Mouse (Mus musculus) hindbrain, embryonic 13.5 days (tissue): Measurements from ENCODE around the gene D16Ertd472e. TPM values are rescaled to one million over a fixed set of nuclear protein-coding genes. Genes with fewer than 3 reads are reported as not detected.
A peak's percentile ranks its signal among the peaks of the same experiment; 100 is the strongest.

Source experiments
- ATAC-seq: fragments of 200-750 bp; cut with Nextera tagmentation; 2 replicates; pipeline ENCODE4 v1.8.0; 2017; ENCODE audit warnings: moderate TSS enrichment; ENCODE audit not compliant: low FRiP score
- H3K27ac ChIP-seq: fragments of 300-500 bp; sonication (generic); 2 replicates; pipeline ENCODE4 v1.5.1; 2015; ENCODE audit warnings: inconsistent platforms, mild to moderate bottlenecking, moderate library complexity
- H3K27me3 ChIP-seq: fragments of 300-500 bp; sonication (generic); 2 replicates; pipeline ENCODE4 v1.6.1; 2015; ENCODE audit warnings: mild to moderate bottlenecking, inconsistent platforms
- H3K36me3 ChIP-seq: fragments of 300-500 bp; sonication (generic); 2 replicates; pipeline ENCODE4 v1.6.1; 2015; ENCODE audit warnings: mild to moderate bottlenecking, inconsistent platforms
- H3K4me1 ChIP-seq: fragments of 300-500 bp; sonication (generic); replicated peaks from 2 replicates; pipeline ENCODE4 v1.6.1; 2015; ENCODE audit warnings: inconsistent platforms
- H3K4me2 ChIP-seq: fragments of 300-500 bp; sonication (generic); 2 replicates; pipeline ENCODE4 v1.6.1; 2015; ENCODE audit warnings: inconsistent platforms, mild to moderate bottlenecking, moderate library complexity
- H3K4me3 ChIP-seq: fragments of 300-500 bp; sonication (generic); 2 replicates; pipeline ENCODE4 v1.5.1; 2015; ENCODE audit warnings: mild to moderate bottlenecking, inconsistent platforms
- H3K9ac ChIP-seq: fragments of 300-500 bp; sonication (generic); 2 replicates; pipeline ENCODE4 v1.6.1; 2015; ENCODE audit warnings: mild to moderate bottlenecking, inconsistent platforms
- H3K9me3 ChIP-seq: fragments of 300-500 bp; sonication (generic); 2 replicates; pipeline ENCODE4 v1.6.1; 2016; ENCODE audit warnings: inconsistent platforms
- WGBS: fragments of 180-500 bp; shearing (Covaris S2); methylation state at CpG from one replicate; pipeline ENCODE4 v1.1.7; 2015; 5-methylcytosine and 5-hydroxymethylcytosine counted together
- polyA plus RNA-seq: library from polyadenylated mRNA; unstranded; fragments of >200 nt; fragmentation: Nextera tagmentation; extraction: Ambion mirVana; gene quantifications from 2 replicates; pipeline ENCODE4 v1.2.1, GENCODE M21; 2015

The D16Ertd472e gene
- polyA plus RNA-seq = 8.0 and 9.6 TPM in 2 replicates

- H3K4me2 ChIP-seq = peak within 1 kb of the TSS; percentile 64
- H3K27me3 ChIP-seq = no peaks in the 10 kb centered on the region
- H3K36me3 ChIP-seq = no peaks in the 10 kb centered on the region
- H3K4me1 ChIP-seq = peaks cover 21% of the 10 kb centered on the region
- peak within 1 kb of the TSS; percentile 73 for H3K4me3 ChIP-seq
- H3K9ac ChIP-seq = peak within 1 kb of the TSS; percentile 78
- peak within 1 kb of the TSS; percentile 85 for H3K27ac ChIP-seq
- ATAC-seq = peak; percentile 97
- under 1% methylated on average over 65 of the region's 70 CpGs for WGBS
- no peaks in the 10 kb centered on the region for H3K9me3 ChIP-seq
These were observed at the start of gene D16Ertd472e for GRCm38 (mm10) chr16:78576478-78577084. TSS of gene D16Ertd472e (minus strand) at chr16:78576708.

GRCm38 (mm10) chr16:78622755-78623154 is 46.2 kb upstream of the D16Ertd472e start:
- ATAC-seq = no peak
- WGBS = 80% methylated on average over 5 of the region's 5 CpGs
- no peak overlapping the region for H3K9ac ChIP-seq

GRCm38 (mm10) chr16:78619386-78619785 is 42.9 kb upstream of the D16Ertd472e start:
- 90% methylated on average over 5 of the region's 5 CpGs for WGBS

More at GRCm38 (mm10) chr16:78622755-78623154, 46.2 kb upstream of the D16Ertd472e start:
- H3K4me2 ChIP-seq = no peak overlapping the region
- H3K36me3 ChIP-seq = no peaks in the 10 kb centered on the region
- no peaks in the 10 kb centered on the region for H3K4me1 ChIP-seq
- H3K27me3 ChIP-seq = no peaks in the 10 kb centered on the region
- H3K9me3 ChIP-seq = no peaks in the 10 kb centered on the region
- H3K4me3 ChIP-seq = no peak overlapping the region
- no peak overlapping the region for H3K27ac ChIP-seq

GRCm38 (mm10) chr16:78617757-78618532 is 41.4 kb upstream of the D16Ertd472e start:
- H3K9me3 ChIP-seq = no peaks in the 10 kb centered on the region
- no peak overlapping the region for H3K27ac ChIP-seq
- H3K27me3 ChIP-seq = no peaks in the 10 kb centered on the region
- no peak overlapping the region for H3K9ac ChIP-seq
- no peak for ATAC-seq
- H3K4me2 ChIP-seq = no peak overlapping the region
- no peaks in the 10 kb centered on the region for H3K36me3 ChIP-seq
- WGBS = 96% methylated on average over 11 of the region's 11 CpGs
- H3K4me3 ChIP-seq = no peak overlapping the region
- no peaks in the 10 kb centered on the region for H3K4me1 ChIP-seq

More at GRCm38 (mm10) chr16:78619386-78619785, 42.9 kb upstream of the D16Ertd472e start:
- no peaks in the 10 kb centered on the region for H3K36me3 ChIP-seq
- no peaks in the 10 kb centered on the region for H3K4me1 ChIP-seq
- no peak for ATAC-seq
- H3K4me2 ChIP-seq = no peak overlapping the region
- no peaks in the 10 kb centered on the region for H3K27me3 ChIP-seq
- H3K9ac ChIP-seq = no peak overlapping the region
- no peak overlapping the region for H3K27ac ChIP-seq
- no peaks in the 10 kb centered on the region for H3K9me3 ChIP-seq
- H3K4me3 ChIP-seq = no peak overlapping the region

- Histone ChIP-seq H3K4me1 (no peaks in the 10 kb centered on the region), H3K36me3 (no peaks in the 10 kb centered on the region), H3K27me3 (no peaks in the 10 kb centered on the region), H3K9me3 (0 out of 2 replicates have a peak, but pooled peaks cover 6% of the 10 kb centered on the region), H3K4me3 (no peak overlapping the region), H3K4me2 (no peak overlapping the region), H3K27ac (no peak overlapping the region), H3K9ac (no peak overlapping the region)
- WGBS = 85% methylated on average over 4 of the region's 4 CpGs
- no peak for ATAC-seq
These were observed 29.7 kb upstream of the D16Ertd472e start for GRCm38 (mm10) chr16:78606202-78606601.

GRCm38 (mm10) chr16:78598919-78599318 is 22.4 kb upstream of the D16Ertd472e start:
- Histone ChIP-seq H3K9me3 (0 out of 2 replicates have a peak, but pooled peaks cover 6% of the 10 kb centered on the region), H3K9ac (no peak overlapping the region), H3K4me1 (no peaks in the 10 kb centered on the region), H3K4me3 (no peak overlapping the region), H3K36me3 (no peaks in the 10 kb centered on the region), H3K27me3 (no peaks in the 10 kb centered on the region), H3K27ac (no peak overlapping the region), H3K4me2 (no peak overlapping the region)
- WGBS = 87% methylated on average over 1 of the region's 1 CpGs
- no peak for ATAC-seq

GRCm38 (mm10) chr16:78596381-78596780 is 19.9 kb upstream of the D16Ertd472e start:
- Histone ChIP-seq H3K27ac (no peak overlapping the region), H3K4me1 (no peaks in the 10 kb centered on the region)
- 75% methylated on average over 2 of the region's 2 CpGs for WGBS

GRCm38 (mm10) chr16:78595821-78596220 is 19.3 kb upstream of the D16Ertd472e start:
- WGBS = 94% methylated on average over 7 of the region's 7 CpGs
- H3K36me3 ChIP-seq = no peaks in the 10 kb centered on the region
- H3K4me2 ChIP-seq = no peak overlapping the region
- no peak overlapping the region for H3K9ac ChIP-seq
- no peak overlapping the region for H3K4me3 ChIP-seq
- no peak overlapping the region for H3K27ac ChIP-seq
- no peaks in the 10 kb centered on the region for H3K27me3 ChIP-seq
- no peak for ATAC-seq
- no peaks in the 10 kb centered on the region for H3K9me3 ChIP-seq
- no peaks in the 10 kb centered on the region for H3K4me1 ChIP-seq

More at GRCm38 (mm10) chr16:78596381-78596780, 19.9 kb upstream of the D16Ertd472e start:
- Histone ChIP-seq H3K4me3 (no peak overlapping the region), H3K27me3 (no peaks in the 10 kb centered on the region), H3K4me2 (no peak overlapping the region), H3K36me3 (no peaks in the 10 kb centered on the region), H3K9me3 (no peaks in the 10 kb centered on the region), H3K9ac (no peak overlapping the region)
- no peak for ATAC-seq

GRCm38 (mm10) chr16:78594154-78594553 is 17.6 kb upstream of the D16Ertd472e start:
- Histone ChIP-seq H3K9ac (no peak overlapping the region), H3K27ac (no peak overlapping the region), H3K27me3 (no peaks in the 10 kb centered on the region), H3K4me1 (no peaks in the 10 kb centered on the region), H3K4me3 (no peak overlapping the region), H3K4me2 (no peak overlapping the region), H3K36me3 (no peaks in the 10 kb centered on the region), H3K9me3 (no peaks in the 10 kb centered on the region)
- WGBS = 80% methylated on average over 3 of the region's 3 CpGs
- ATAC-seq = no peak

GRCm38 (mm10) chr16:78591130-78591529 is 14.6 kb upstream of the D16Ertd472e start:
- ATAC-seq = no peak
- Histone ChIP-seq H3K27me3 (no peaks in the 10 kb centered on the region), H3K4me1 (no peaks in the 10 kb centered on the region), H3K4me3 (no peak overlapping the region), H3K9me3 (no peaks in the 10 kb centered on the region), H3K27ac (no peak overlapping the region), H3K36me3 (no peaks in the 10 kb centered on the region), H3K9ac (no peak overlapping the region), H3K4me2 (no peak overlapping the region)
- 88% methylated on average over 6 of the region's 6 CpGs for WGBS

- Histone ChIP-seq H3K4me3 (no peak overlapping the region), H3K9me3 (no peaks in the 10 kb centered on the region)
- ATAC-seq = no peak
These were observed 12.3 kb upstream of the D16Ertd472e start for GRCm38 (mm10) chr16:78588821-78589220.

GRCm38 (mm10) chr16:78586621-78587020 is 10.1 kb upstream of the D16Ertd472e start:
- H3K27ac ChIP-seq = no peak overlapping the region
- no peak overlapping the region for H3K9ac ChIP-seq
- no peaks in the 10 kb centered on the region for H3K36me3 ChIP-seq
- no peaks in the 10 kb centered on the region for H3K9me3 ChIP-seq
- H3K27me3 ChIP-seq = no peaks in the 10 kb centered on the region
- ATAC-seq = no peak
- H3K4me2 ChIP-seq = no peak overlapping the region
- WGBS = 91% methylated on average over 7 of the region's 7 CpGs
- no peaks in the 10 kb centered on the region for H3K4me1 ChIP-seq
- H3K4me3 ChIP-seq = no peak overlapping the region

More at GRCm38 (mm10) chr16:78588821-78589220, 12.3 kb upstream of the D16Ertd472e start:
- Histone ChIP-seq H3K27ac (no peak overlapping the region), H3K4me2 (no peak overlapping the region), H3K27me3 (no peaks in the 10 kb centered on the region), H3K4me1 (no peaks in the 10 kb centered on the region), H3K36me3 (no peaks in the 10 kb centered on the region), H3K9ac (no peak overlapping the region)
- WGBS = 81% methylated on average over 2 of the region's 2 CpGs
